Mouse (Mus musculus) 416B (cell line): ENCODE measurements around the gene Dnajb8.

Experiments
- DNase-seq: peaks from one replicate; pipeline ENCODE4 v3.0.0; 2011; ENCODE audit warnings: low read depth

Gene Dnajb8

GRCm38 (mm10) chr6:88199718-88200692, 22.1 kb upstream of the Dnajb8 start:
- DNase-seq: peak; percentile 43

- DNase-seq: peak; percentile 36
These were observed 21.1 kb upstream of the Dnajb8 start for GRCm38 (mm10) chr6:88200693-88201609.

DNA sequence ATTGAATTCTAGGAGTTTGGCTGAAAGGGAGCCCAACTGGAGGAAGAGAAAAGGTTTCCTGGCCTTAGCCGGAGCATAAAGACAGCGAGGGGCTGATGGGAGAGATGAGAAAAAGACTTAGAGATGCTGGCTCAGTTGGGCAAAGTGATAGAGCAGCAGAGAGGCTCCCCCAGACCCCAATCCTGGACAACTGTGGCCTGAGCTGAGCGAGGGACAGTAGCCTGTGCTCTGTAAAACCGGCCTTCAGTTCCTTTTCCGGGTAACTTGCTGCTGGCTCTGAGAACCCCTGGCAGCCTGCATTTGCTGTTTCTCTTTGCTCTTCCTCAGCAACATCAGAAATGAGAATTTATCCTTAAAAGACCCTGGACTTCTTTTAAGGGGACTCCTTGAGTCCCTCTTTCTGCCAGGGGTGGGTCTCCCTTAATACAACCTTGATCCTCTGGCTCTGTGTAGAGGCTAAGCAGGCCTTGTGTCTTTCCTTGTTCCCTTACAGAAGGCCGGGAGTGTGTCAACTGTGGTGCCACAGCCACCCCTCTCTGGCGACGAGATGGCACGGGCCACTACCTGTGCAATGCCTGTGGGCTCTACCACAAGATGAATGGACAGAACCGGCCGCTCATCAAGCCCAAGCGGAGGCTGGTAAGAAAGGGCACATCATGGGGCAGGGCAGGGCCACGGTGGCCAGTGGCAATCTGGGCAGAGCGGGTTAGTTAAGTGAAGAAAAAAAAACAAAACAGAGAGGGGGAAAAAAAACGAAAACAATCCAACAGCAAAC, 20.0 kb upstream of the Dnajb8 start:
- peak; percentile 75 for DNase-seq

DNA sequence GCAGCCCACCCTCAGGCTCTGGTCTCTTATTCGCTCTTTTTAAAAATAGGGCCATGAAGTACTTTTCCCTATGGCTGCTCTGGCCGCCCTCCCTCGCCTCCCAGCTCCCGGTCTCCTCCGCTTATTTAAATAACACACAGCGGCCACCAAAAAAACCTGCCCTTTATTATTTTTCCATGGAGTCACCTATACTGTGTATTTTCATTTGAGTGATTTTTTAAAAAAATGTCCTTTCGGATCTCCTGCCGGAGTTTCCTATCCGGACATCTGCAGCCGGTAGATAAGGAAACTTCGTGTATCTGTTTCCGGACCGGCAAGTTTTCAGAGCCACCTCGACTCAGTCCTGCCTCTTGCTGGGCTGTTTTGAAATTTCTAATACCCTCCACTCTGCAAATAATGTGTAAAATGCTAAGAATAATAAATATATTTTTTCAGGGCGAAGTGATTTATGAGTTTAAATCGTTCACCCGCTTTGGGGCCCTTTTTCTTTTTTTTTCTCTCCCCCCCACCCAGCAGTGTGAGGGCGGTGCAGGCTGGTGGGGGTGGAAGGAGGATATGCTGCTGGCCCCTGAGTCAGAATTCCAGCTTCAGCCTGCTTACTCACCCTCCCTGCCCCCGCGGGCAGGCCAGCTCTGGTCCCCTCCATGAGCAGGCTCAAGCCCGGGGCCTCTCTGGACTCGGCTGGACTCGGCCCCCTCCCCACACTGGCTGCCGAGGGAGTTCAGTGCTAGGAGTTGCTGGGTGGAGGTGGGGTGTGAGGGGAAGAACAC, 19.0 kb upstream of the Dnajb8 start:
- peak; percentile 99 for DNase-seq

DNA sequence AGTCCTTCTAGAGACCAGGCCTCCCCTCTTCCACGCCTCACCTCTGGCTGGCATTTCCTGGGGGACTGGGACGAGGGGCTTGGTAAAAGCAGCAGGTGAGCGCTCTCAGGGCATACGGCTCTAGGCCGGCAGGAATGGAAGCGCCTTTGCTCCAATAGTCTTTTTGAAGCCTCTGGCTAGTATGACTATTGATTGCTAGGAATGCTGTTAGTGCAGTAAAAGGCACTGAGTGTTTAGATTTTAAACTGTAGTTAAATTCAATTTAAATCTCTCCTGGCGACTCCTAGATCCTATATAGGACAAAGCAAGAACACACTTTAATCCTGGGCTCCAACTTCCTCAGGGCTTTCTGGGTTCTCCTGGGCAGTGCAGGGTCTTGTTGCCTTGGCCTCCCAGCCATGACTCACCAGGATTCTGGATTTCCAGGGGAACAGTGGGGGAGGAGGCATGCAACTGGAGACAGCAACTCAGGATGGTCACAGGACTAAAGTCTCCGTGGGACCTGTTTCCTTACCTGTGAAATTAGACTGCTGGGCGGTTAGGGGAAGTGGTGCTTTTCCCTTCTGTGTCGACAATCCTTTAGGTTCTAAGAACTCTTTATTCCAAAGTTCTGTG, 18.2 kb upstream of the Dnajb8 start:
- no peak for DNase-seq

- no peak for DNase-seq
These were observed 17.3 kb upstream of the Dnajb8 start for GRCm38 (mm10) chr6:88204531-88205385.

DNA sequence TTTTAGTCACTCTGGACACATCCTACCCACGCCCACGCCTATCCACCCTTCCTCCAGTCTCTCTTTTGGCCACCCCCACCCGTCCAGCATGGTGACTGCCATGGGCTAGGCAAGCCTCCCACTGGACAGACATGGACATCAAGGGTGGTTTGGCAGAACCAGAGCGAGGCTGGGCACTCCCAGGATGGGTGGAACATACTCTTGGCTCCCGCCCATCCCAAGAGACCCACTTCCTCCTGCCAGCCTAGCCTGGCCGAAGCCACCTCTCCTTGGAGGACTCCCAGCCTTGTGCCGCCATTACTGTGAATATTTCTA, 16.7 kb upstream of the Dnajb8 start:
- no peak for DNase-seq

GRCm38 (mm10) chr6:88205937-88206336, 16.1 kb upstream of the Dnajb8 start:
- DNase-seq: no peak

GRCm38 (mm10) chr6:88206566-88206965, 15.5 kb upstream of the Dnajb8 start:
- DNase-seq: peak; percentile 52

DNA sequence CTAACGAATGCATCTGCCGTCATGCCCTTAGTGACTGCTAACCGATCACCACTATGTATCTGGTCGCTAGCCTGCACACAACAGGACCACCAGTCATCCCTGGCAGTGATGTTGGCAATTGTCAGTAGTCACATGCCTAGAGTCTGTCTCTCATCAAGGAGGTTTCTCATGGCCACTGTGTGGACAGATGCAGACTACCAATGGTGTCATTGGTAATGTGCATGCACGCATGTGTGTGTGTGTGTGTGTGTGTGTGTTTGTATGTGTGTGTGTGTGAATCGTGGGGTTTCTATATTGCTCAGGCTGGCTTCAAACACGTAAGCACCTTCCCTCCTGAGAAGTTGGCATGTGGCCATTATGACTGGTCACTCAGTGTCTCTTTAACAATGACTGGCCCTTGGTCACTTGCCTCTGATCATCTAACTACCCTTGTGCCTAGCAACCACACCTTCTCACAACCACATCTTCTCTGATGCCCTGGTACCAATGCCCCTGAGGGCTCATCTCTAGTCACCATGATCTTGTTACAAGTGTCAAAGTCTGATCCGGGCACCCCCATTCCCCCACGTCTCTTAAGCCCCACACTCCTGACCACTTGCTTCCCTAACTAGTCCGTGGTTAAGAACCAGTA, 14.6 kb upstream of the Dnajb8 start:
- peak; percentile 65 for DNase-seq

DNA sequence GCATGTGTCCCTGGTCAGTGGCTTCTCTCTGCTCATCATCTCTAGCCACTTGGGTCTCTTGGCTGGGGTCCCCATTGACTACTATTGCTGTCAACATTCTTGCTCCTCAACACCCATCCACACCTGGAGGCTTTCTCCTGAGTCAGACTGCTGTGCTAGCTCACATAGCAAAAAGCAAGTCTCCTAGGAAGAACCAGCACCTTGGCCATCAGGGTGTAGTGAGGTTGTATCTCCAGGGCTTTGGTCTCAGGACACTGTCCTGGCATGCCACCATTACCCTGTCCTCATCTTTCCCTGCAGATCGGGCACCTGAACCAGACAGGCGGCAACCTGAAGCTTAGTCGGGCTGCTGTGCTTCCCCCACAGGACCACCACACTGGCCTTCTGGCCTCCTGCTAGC, 13.7 kb upstream of the Dnajb8 start:
- DNase-seq: no peak

GRCm38 (mm10) chr6:88209453-88209852, 12.6 kb upstream of the Dnajb8 start:
- no peak for DNase-seq

GRCm38 (mm10) chr6:88210182-88210581, 11.9 kb upstream of the Dnajb8 start:
- no peak for DNase-seq

- DNase-seq: no peak
These were observed 6.3 kb upstream of the Dnajb8 start for GRCm38 (mm10) chr6:88215797-88216196.

DNA sequence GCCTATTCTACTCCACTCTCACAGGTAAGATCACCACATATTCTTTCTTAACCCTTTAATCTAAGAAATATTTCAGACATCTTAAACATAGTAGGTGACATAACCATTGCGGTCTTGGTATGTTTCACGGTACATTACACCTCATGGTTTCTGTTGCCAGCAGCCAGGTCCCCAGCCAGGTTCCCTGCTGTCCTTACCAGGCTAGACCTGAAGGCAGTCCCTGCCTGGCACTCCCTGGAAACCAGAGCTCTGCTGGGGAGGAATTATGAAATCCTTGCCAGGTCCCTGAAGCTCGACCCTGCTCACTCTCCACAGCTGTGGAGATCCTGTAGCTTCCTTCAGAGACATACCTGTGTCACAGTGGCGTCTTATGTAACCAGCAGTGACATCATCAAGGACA, 5.9 kb upstream of the Dnajb8 start:
- no peak for DNase-seq

- no peak for DNase-seq
These were observed 3.0 kb upstream of the Dnajb8 start for GRCm38 (mm10) chr6:88219094-88219493.

- no peak for DNase-seq
These were observed 4.5 kb downstream of the Dnajb8 start for GRCm38 (mm10) chr6:88226570-88226994.

GRCm38 (mm10) chr6:88227537-88227936, 5.5 kb downstream of the Dnajb8 start:
- no peak for DNase-seq

- peak; percentile 90 for DNase-seq
These were observed 7.2 kb downstream of the Dnajb8 start for GRCm38 (mm10) chr6:88229221-88229620.
